Mouse (Mus musculus): Measurements from ENCODE around the gene Cox8b. TPM values are rescaled to one million over a fixed set of nuclear protein-coding genes. Genes with fewer than 3 reads are reported as not detected.

The Cox8b gene
- 1.1 and 1.2 TPM in 2 replicates for polyA plus RNA-seq (2012; rRNA removed)

DNA sequence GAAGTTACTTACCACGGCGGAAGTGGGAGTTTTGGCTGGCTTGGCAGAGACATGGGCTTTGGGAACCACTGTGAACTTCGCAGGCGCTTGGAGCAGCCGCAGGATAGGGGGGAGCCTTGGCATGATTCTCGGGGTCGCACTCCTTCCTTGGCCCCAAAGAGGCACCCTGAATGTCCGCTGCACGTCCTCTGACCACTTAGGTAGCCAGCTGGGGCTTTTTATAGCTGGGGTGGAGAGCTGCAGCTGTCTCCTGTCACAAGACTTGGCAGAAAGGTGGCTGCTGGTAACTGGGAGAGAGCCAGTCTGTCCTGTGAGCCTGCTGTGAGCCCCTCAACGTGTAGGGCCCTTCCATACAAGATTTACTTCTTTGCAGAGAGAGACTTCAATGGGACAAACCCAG lies at the start of gene Cox8b:
Cox8b (minus strand) TSS at position 227 of the 400 bp plus-strand sequence.
- H3K27me3 ChIP-seq (ENCODE audit: control insufficient read depth, insufficient read depth, low read length), result no peaks in the 10 kb centered on the region
- peaks cover 24% of the 10 kb centered on the region for H3K36me3 ChIP-seq (ENCODE audit: control insufficient read depth, insufficient read depth, low read length)
- H3K4me1 ChIP-seq (ENCODE audit: control insufficient read depth, insufficient read depth, insufficient read length, low read length), result no peaks in the 10 kb centered on the region
- TF ChIP-seq POLR2A (IDR thresholded peaks at IDR 0.05; ENCODE audit: low read depth, low read length), result no peak
- TF ChIP-seq CTCF (IDR thresholded peaks at IDR 0.05; ENCODE audit: extremely low read depth, insufficient read length, insufficient replicate concordance, low read depth, low read length), result no peak
- WGBS, result 68% methylated on average over 10 of the region's 10 CpGs
- no peak within 1 kb of the TSS for H3K27ac ChIP-seq (ENCODE audit: insufficient read depth, low read depth, low read length)
- no peak within 1 kb of the TSS for H3K4me3 ChIP-seq (ENCODE audit: low read depth, low read length)

DNA sequence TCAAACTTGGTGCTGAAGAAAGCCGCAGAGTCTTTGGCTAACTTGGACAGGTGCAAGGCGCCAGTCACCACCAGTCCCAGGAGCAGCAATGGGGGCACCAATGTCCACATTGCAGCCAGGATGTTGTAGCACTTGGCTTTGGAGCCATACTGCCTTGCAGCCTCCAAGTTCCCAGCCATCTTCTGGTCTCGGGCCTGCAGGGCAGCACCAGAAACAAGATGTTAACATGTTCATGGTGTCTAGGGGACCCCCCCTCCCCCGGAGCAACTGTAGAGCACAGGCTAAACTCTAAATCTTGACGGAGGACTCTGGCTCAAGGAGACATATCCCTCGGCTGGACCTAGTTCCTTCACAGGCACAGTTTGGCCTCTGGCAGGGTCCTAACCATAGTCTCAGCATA lies 49.0 kb upstream of the Cox8b start:
- peaks cover 10% of the 10 kb centered on the region for H3K4me1 ChIP-seq (ENCODE audit: control insufficient read depth, insufficient read depth, insufficient read length, low read length)
- no peak overlapping the region for H3K4me3 ChIP-seq (ENCODE audit: low read depth, low read length)
- H3K36me3 ChIP-seq (ENCODE audit: control insufficient read depth, insufficient read depth, low read length), result peaks cover 20% of the 10 kb centered on the region
- H3K27ac ChIP-seq (ENCODE audit: insufficient read depth, low read depth, low read length), result no peak overlapping the region
- 82% methylated on average over 6 of the region's 6 CpGs for WGBS
- TF ChIP-seq CTCF (IDR thresholded peaks at IDR 0.05; ENCODE audit: extremely low read depth, insufficient read length, insufficient replicate concordance, low read depth, low read length) (no peak), POLR2A (IDR thresholded peaks at IDR 0.05; ENCODE audit: low read depth, low read length) (no peak)
- H3K27me3 ChIP-seq (ENCODE audit: control insufficient read depth, insufficient read depth, low read length), result no peaks in the 10 kb centered on the region

DNA sequence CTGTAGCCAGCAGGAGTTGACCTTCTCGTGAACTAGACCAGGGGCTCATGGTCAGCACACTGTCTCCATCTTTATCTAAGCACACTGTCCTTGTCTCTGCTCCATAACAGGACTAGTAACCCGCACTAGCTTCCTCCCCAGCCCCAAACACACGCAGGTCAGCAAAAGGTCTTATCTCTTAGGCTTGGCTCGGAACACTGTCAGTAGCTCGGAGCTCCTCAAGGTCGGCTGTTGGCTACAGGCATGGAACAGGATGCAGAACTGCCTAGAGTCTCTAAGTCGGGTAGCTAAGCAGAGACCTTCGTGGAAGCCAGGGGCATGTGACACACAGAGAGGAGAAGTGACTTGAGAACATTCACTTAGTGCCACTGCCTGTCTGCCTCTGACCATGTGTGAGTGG lies 47.9 kb upstream of the Cox8b start:
- peaks cover 6% of the 10 kb centered on the region for H3K4me1 ChIP-seq (ENCODE audit: control insufficient read depth, insufficient read depth, insufficient read length, low read length)
- H3K27ac ChIP-seq (ENCODE audit: insufficient read depth, low read depth, low read length), result no peak overlapping the region
- H3K36me3 ChIP-seq (ENCODE audit: control insufficient read depth, insufficient read depth, low read length), result peaks cover 20% of the 10 kb centered on the region
- WGBS, result 70% methylated on average over 8 of the region's 8 CpGs
- no peak overlapping the region for H3K4me3 ChIP-seq (ENCODE audit: low read depth, low read length)
- TF ChIP-seq POLR2A (IDR thresholded peaks at IDR 0.05; ENCODE audit: low read depth, low read length) (no peak), CTCF (IDR thresholded peaks at IDR 0.05; ENCODE audit: extremely low read depth, insufficient read length, insufficient replicate concordance, low read depth, low read length) (no peak)
- no peaks in the 10 kb centered on the region for H3K27me3 ChIP-seq (ENCODE audit: control insufficient read depth, insufficient read depth, low read length)

DNA sequence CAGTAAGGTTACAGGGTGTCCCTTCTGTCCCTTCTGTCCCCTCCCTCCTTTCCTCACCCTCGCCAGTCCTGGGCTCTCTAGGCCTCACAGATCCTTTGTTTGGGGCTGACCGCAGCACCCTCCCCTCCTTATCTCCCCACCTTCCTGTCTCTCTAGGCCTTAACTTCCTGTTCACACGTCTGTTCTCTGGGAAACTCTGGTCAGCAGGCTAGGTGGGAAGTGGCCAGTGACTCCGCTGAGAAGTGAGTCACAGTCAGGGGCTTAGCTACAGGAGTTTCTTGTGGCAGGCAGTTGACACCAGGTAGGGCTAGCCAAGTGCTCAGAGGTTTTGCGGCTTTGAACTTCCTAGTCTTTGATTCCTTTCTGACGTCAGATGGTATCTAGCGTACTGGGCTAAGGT lies 46.7 kb upstream of the Cox8b start:
- Histone ChIP-seq H3K27me3 (ENCODE audit: control insufficient read depth, insufficient read depth, low read length) (no peaks in the 10 kb centered on the region), H3K4me3 (ENCODE audit: low read depth, low read length) (no peak overlapping the region), H3K4me1 (ENCODE audit: control insufficient read depth, insufficient read depth, insufficient read length, low read length) (peaks cover 11% of the 10 kb centered on the region), H3K27ac (ENCODE audit: insufficient read depth, low read depth, low read length) (peak overlapping the region; percentile 24; the same call in 1 of the 2 replicates), H3K36me3 (ENCODE audit: control insufficient read depth, insufficient read depth, low read length) (peaks cover 17% of the 10 kb centered on the region)
- TF ChIP-seq CTCF (IDR thresholded peaks at IDR 0.05; ENCODE audit: extremely low read depth, insufficient read length, insufficient replicate concordance, low read depth, low read length) (no peak), POLR2A (IDR thresholded peaks at IDR 0.05; ENCODE audit: low read depth, low read length) (no peak)
- WGBS, result 63% methylated on average over 7 of the region's 7 CpGs

DNA sequence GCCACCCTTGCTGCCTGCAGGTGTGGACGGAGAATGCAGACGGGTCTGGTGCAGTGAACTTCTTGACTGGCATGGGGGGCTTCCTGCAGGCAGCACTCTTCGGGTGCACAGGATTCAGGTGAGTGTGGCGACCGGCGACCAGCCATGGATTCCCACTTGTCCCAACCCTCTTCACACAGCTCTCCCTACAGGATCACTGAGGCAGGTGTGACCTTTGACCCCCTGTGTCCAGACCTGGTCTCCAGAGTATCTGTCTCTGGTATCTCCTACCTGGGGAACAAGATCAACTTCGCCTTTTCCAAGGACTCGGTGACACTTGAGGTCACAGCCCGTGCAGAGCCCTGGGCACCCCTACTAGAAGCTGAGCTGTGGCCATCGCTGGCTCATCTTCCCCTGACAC lies 46.1 kb upstream of the Cox8b start:
- peaks cover 17% of the 10 kb centered on the region for H3K36me3 ChIP-seq (ENCODE audit: control insufficient read depth, insufficient read depth, low read length)
- H3K4me3 ChIP-seq (ENCODE audit: low read depth, low read length), result no peak overlapping the region
- peak overlapping the region; percentile 24 for H3K27ac ChIP-seq (ENCODE audit: insufficient read depth, low read depth, low read length)
- TF ChIP-seq POLR2A (IDR thresholded peaks at IDR 0.05; ENCODE audit: low read depth, low read length) (no peak), CTCF (IDR thresholded peaks at IDR 0.05; ENCODE audit: extremely low read depth, insufficient read length, insufficient replicate concordance, low read depth, low read length) (no peak)
- 92% methylated on average over 10 of the region's 10 CpGs for WGBS
- no peaks in the 10 kb centered on the region for H3K27me3 ChIP-seq (ENCODE audit: control insufficient read depth, insufficient read depth, low read length)
- H3K4me1 ChIP-seq (ENCODE audit: control insufficient read depth, insufficient read depth, insufficient read length, low read length), result peaks cover 11% of the 10 kb centered on the region

DNA sequence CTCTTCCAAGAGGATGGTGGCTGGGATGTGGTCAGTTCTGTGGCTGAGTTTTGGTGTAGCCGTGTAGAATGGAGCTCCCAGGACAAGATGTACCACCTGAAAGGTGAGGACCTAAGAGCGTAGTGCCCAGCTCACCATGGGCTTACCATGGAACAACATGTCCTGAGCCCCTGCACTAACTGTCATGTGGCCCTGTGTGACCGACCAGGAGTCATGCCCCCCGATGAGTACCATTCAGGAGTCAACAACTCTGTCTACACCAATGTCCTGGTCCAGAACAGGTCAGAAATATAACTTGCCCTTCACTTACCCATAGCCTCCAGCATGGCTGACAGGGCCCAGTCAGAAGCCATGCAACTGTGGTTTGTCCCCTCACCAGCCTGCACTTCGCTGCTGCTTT lies 45.0 kb upstream of the Cox8b start:
- H3K4me3 ChIP-seq (ENCODE audit: low read depth, low read length), result no peak overlapping the region
- no peak for TF ChIP-seq CTCF (IDR thresholded peaks at IDR 0.05; ENCODE audit: extremely low read depth, insufficient read length, insufficient replicate concordance, low read depth, low read length)
- TF ChIP-seq POLR2A (IDR thresholded peaks at IDR 0.05; ENCODE audit: low read depth, low read length), result no peak
- WGBS, result 92% methylated on average over 5 of the region's 5 CpGs
- peaks cover 17% of the 10 kb centered on the region for H3K36me3 ChIP-seq (ENCODE audit: control insufficient read depth, insufficient read depth, low read length)
- H3K4me1 ChIP-seq (ENCODE audit: control insufficient read depth, insufficient read depth, insufficient read length, low read length), result peaks cover 8% of the 10 kb centered on the region
- no peaks in the 10 kb centered on the region for H3K27me3 ChIP-seq (ENCODE audit: control insufficient read depth, insufficient read depth, low read length)
- H3K27ac ChIP-seq (ENCODE audit: insufficient read depth, low read depth, low read length), result no peak overlapping the region

DNA sequence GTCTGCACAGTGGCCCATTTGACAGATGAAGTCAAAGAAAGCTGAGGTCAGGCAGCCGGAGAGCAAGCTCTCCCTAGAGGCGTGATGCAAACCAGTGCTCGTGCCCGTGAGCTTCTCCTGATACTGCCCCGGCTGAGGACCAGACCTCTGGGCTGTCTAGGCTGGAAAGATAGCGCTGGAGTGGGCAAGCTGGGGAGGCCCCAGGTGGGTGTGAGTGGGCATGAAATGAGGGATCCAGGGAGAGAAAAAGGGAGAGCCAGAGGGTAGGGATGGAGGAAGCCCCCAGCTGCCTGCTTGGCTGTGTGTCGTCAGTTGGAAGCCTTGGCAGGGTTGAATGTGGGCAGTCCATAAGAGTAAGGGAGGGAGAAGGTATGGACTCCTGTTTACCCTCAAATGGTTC lies 44.0 kb upstream of the Cox8b start:
- 93% methylated on average over 7 of the region's 7 CpGs for WGBS
- peaks cover 15% of the 10 kb centered on the region for H3K36me3 ChIP-seq (ENCODE audit: control insufficient read depth, insufficient read depth, low read length)
- no peaks in the 10 kb centered on the region for H3K27me3 ChIP-seq (ENCODE audit: control insufficient read depth, insufficient read depth, low read length)
- TF ChIP-seq CTCF (IDR thresholded peaks at IDR 0.05; ENCODE audit: extremely low read depth, insufficient read length, insufficient replicate concordance, low read depth, low read length) (no peak), POLR2A (IDR thresholded peaks at IDR 0.05; ENCODE audit: low read depth, low read length) (no peak)
- no peak overlapping the region for H3K27ac ChIP-seq (ENCODE audit: insufficient read depth, low read depth, low read length)
- H3K4me3 ChIP-seq (ENCODE audit: low read depth, low read length), result no peak overlapping the region
- H3K4me1 ChIP-seq (ENCODE audit: control insufficient read depth, insufficient read depth, insufficient read length, low read length), result peaks cover 8% of the 10 kb centered on the region
